Mouse (Mus musculus) liver, embryonic 14.5 days (tissue): ENCODE data around the gene Calhm2. TPM values are rescaled to one million over a fixed set of nuclear protein-coding genes. Genes with fewer than 3 reads are reported as not detected.

Source experiments
- ATAC-seq: fragments of 200-750 bp; cut with Nextera tagmentation; 2 replicates; pipeline ENCODE4 v1.8.0; 2017; ENCODE audit warnings: moderate number of reproducible peaks, mild to moderate bottlenecking, moderate library complexity; ENCODE audit not compliant: insufficient read depth
- DNase-seq, 3 experiments: peaks; one replicate each; pipeline ENCODE4 v3.0.0-alpha.2; 2012 to 2013; ENCODE audit warnings: low read depth in 3 of 3, low spot score in 3 of 3
- H3K27ac ChIP-seq: fragments of 300-500 bp; sonication (generic); 2 replicates; pipeline ENCODE4 v1.5.1; 2014; ENCODE audit warnings: moderate library complexity, mild to moderate bottlenecking, control low read depth, inconsistent platforms
- H3K27me3 ChIP-seq: fragments of 300-500 bp; sonication (generic); 2 replicates; pipeline ENCODE4 v1.6.1; 2014; ENCODE audit warnings: mild to moderate bottlenecking, low read length, moderate library complexity; ENCODE audit not compliant: control insufficient read depth, insufficient read depth
- H3K36me3 ChIP-seq: fragments of 300-500 bp; sonication (generic); replicated peaks from 2 replicates; pipeline ENCODE4 v1.6.1; 2014; ENCODE audit warnings: low read depth; ENCODE audit not compliant: control insufficient read depth, insufficient read depth
- H3K4me1 ChIP-seq, 2 experiments: fragments of 200-500 bp in 1 of 2; fragments of 300-500 bp in 1 of 2; sonication (generic) in 1 of 2; replicated peaks; 2 replicates each; pipeline ENCODE4 v1.6.1; 2012 to 2014; ENCODE audit warnings: antibody characterized with exemption in 1 of 2, inconsistent platforms in 1 of 2, low read length in 1 of 2; ENCODE audit not compliant: control insufficient read depth in 2 of 2, insufficient read depth in 2 of 2
- H3K4me2 ChIP-seq: fragments of 300-500 bp; sonication (generic); 2 replicates; pipeline ENCODE4 v1.6.1; 2014; ENCODE audit warnings: low read depth, mild to moderate bottlenecking, control low read depth, moderate library complexity
- H3K4me3 ChIP-seq, 2 experiments: fragments of 200-500 bp in 1 of 2; fragments of 300-500 bp in 1 of 2; sonication (generic) in 1 of 2; 2 replicates each; pipeline ENCODE4 v1.5.1; 2012 to 2014; ENCODE audit warnings: low read depth in 2 of 2, low read length in 2 of 2, mild to moderate bottlenecking in 2 of 2, control low read depth in 1 of 2, inconsistent platforms in 1 of 2, moderate library complexity in 1 of 2; ENCODE audit not compliant: insufficient read depth in 1 of 2
- H3K9ac ChIP-seq: fragments of 300-500 bp; sonication (generic); replicated peaks from 2 replicates; pipeline ENCODE4 v1.6.1; 2014; ENCODE audit warnings: mild to moderate bottlenecking, control low read depth, moderate library complexity
- H3K9me3 ChIP-seq: fragments of 300-500 bp; sonication (generic); 2 replicates; pipeline ENCODE4 v1.6.1; 2016; ENCODE audit warnings: low read length, mixed read lengths; ENCODE audit not compliant: control insufficient read depth
- CTCF ChIP-seq: IDR thresholded peaks from 2 replicates; pipeline ENCODE4 v1.5.1; 2016; ENCODE audit warnings: antibody characterized with exemption, low read depth, control low read depth
- EP300 ChIP-seq: IDR thresholded peaks from 2 replicates; pipeline ENCODE4 v1.6.1; 2016; ENCODE audit warnings: antibody characterized with exemption, low read depth
- WGBS: fragments of 180-500 bp; shearing (Covaris S2); extraction: QIAGEN DNeasy Blood & Tissue Kit; methylation state at CpG from one replicate; pipeline ENCODE4 v1.1.7; 2014; ENCODE audit not compliant: insufficient replicate concordance; 5-methylcytosine and 5-hydroxymethylcytosine counted together
- polyA plus RNA-seq, 2 experiments: library from polyadenylated mRNA; depleted of rRNA in 1 of 2; stranded (reverse) in 1 of 2; unstranded in 1 of 2; fragments of >200 nt; fragmentation: Nextera tagmentation in 1 of 2; extraction: Ambion mirVana in 1 of 2; gene quantifications; 2 replicates each; pipeline versions ENCODE4 v1.2.1 to v1.2.3; 2012 to 2014

Calhm2 gene
- polyA plus RNA-seq, 2 experiments, result 0.29 to 1.5 TPM

- Histone ChIP-seq H3K36me3 (no peaks in the 10 kb centered on the region), H3K27ac (no peak overlapping the region), H3K4me3 (no peak overlapping the region), H3K9ac (no peak overlapping the region), H3K9me3 (no peaks in the 10 kb centered on the region), H3K27me3 (no peaks in the 10 kb centered on the region), H3K4me1 (no peaks in the 10 kb centered on the region; a peak in 1 of 4 replicates), H3K4me2 (no peak overlapping the region)
- no peak for TF ChIP-seq CTCF
- no peak for TF ChIP-seq EP300
- no peak for ATAC-seq
- no peak for DNase-seq
- 78% methylated on average over 6 of the region's 6 CpGs for WGBS
These were observed 25.2 kb upstream of the Calhm2 start for GRCm38 (mm10) chr19:47163176-47163744.

- H3K36me3 ChIP-seq, result no peaks in the 10 kb centered on the region
- no peak for DNase-seq
- no peak for ATAC-seq
- H3K27me3 ChIP-seq, result no peaks in the 10 kb centered on the region
- no peaks in the 10 kb centered on the region for H3K4me1 ChIP-seq
- H3K4me2 ChIP-seq, result no peak overlapping the region
- H3K4me3 ChIP-seq, result no peak overlapping the region
- H3K9me3 ChIP-seq, result no peaks in the 10 kb centered on the region
- 54% methylated on average over 4 of the region's 4 CpGs for WGBS
- no peak for TF ChIP-seq CTCF
- TF ChIP-seq EP300, result no peak
- no peak overlapping the region for H3K9ac ChIP-seq
- no peak overlapping the region for H3K27ac ChIP-seq
These were observed 23.6 kb upstream of the Calhm2 start for GRCm38 (mm10) chr19:47161669-47162068.

- 65% methylated on average over 11 of the region's 11 CpGs for WGBS
- no peak for ATAC-seq
- H3K27me3 ChIP-seq, result no peaks in the 10 kb centered on the region
These were observed 19.6 kb upstream of the Calhm2 start, which contains the start of gene Calhm3 for GRCm38 (mm10) chr19:47157664-47158063. Calhm3 (minus strand) TSS chr19:47157764.

GRCm38 (mm10) chr19:47153767-47154166 is 15.7 kb upstream of the Calhm2 start:
- Histone ChIP-seq H3K4me1 (no peaks in the 10 kb centered on the region), H3K4me2 (no peak overlapping the region), H3K27me3 (no peaks in the 10 kb centered on the region; the same call in 1 of the 2 replicates), H3K9me3 (no peaks in the 10 kb centered on the region), H3K4me3 (no peak overlapping the region), H3K9ac (no peak overlapping the region), H3K36me3 (no peaks in the 10 kb centered on the region), H3K27ac (no peak overlapping the region)
- ATAC-seq (no peak), DNase-seq (no peak)
- no peak for TF ChIP-seq CTCF
- no peak for TF ChIP-seq EP300
- WGBS, result 63% methylated on average over 7 of the region's 7 CpGs

More at GRCm38 (mm10) chr19:47157664-47158063, 19.6 kb upstream of the Calhm2 start, which contains the start of gene Calhm3:
- Histone ChIP-seq H3K9me3 (no peaks in the 10 kb centered on the region), H3K36me3 (no peaks in the 10 kb centered on the region), H3K4me1 (no peaks in the 10 kb centered on the region), H3K4me3 (no peak within 1 kb of the TSS), H3K27ac (no peak within 1 kb of the TSS), H3K4me2 (no peak within 1 kb of the TSS), H3K9ac (no peak within 1 kb of the TSS)
- TF ChIP-seq EP300, result no peak
- no peak for TF ChIP-seq CTCF
- DNase-seq, result no peak

GRCm38 (mm10) chr19:47152062-47152369 is 13.9 kb upstream of the Calhm2 start:
- WGBS, result 60% methylated on average over 12 of the region's 12 CpGs
- no peak for DNase-seq
- ATAC-seq, result no peak
- Histone ChIP-seq H3K27ac (no peak overlapping the region), H3K4me1 (no peaks in the 10 kb centered on the region), H3K4me2 (no peak overlapping the region), H3K36me3 (no peaks in the 10 kb centered on the region), H3K4me3 (no peak overlapping the region), H3K9ac (no peak overlapping the region), H3K27me3 (no peaks in the 10 kb centered on the region; the same call in 1 of the 2 replicates), H3K9me3 (no peaks in the 10 kb centered on the region)
- TF ChIP-seq EP300, result no peak
- TF ChIP-seq CTCF, result no peak
